Mouse (Mus musculus) frontal cortex, postnatal 14 days (tissue): ENCODE measurements at regions not wholly inside any gene's neighbourhood (a gene's known extent, or its start where the extent isn't known, plus 50 kb on each side); places are given as distances from the start of the nearest gene placed in this dataset.

ENCODE experiments used
- DNase-seq, 2 experiments: peaks; one replicate each; pipeline ENCODE4 v3.0.0; 2022; ENCODE audit warnings: low spot score in 2 of 2

DNA sequence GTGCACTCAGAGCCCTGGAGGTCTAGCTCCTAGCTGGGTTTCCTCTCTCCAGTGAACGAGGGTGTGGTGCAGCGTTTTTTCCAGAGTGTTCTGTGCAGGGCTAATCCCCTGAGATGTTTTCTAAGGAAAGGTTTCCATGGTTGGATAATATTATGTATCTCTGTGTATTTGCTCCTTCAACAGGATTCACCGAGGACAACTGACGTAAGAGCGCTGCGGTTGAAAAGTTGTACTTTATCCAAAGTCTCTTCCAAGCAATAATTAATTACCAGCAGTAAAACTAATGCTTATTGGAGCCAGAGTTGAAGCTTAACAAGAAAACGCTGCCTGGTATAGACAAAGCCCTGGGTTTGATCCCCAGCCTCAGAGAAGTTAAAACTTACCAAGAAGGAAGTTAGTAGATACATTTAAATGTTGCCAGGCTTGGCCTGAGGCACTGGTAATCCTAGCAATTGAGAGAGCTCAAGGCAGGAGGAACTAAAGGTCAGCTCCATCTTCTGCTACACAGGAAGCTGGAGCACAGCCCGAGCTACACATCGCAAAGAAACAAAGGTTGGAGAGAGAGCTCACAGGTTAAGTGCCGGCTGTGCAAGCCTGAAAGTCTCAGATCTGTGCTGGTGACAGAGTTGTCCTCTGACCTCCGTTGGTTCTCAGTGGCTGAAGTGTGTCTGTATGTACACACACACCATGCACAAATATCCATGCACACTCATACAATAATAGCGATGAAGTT, 51.2 kb upstream of the Rap1b start:
- DNase-seq = no peak

- DNase-seq = no peak
These were observed 51.9 kb upstream of the Rap1b start for GRCm38 (mm10) chr10:117897766-117898165.

GRCm38 (mm10) chr10:117898391-117898790, 52.6 kb upstream of the Rap1b start:
- no peak for DNase-seq

- peak in 1 of 2 experiments; percentile 17 for DNase-seq
These were observed 53.6 kb upstream of the Rap1b start for GRCm38 (mm10) chr10:117899410-117899935.

DNA sequence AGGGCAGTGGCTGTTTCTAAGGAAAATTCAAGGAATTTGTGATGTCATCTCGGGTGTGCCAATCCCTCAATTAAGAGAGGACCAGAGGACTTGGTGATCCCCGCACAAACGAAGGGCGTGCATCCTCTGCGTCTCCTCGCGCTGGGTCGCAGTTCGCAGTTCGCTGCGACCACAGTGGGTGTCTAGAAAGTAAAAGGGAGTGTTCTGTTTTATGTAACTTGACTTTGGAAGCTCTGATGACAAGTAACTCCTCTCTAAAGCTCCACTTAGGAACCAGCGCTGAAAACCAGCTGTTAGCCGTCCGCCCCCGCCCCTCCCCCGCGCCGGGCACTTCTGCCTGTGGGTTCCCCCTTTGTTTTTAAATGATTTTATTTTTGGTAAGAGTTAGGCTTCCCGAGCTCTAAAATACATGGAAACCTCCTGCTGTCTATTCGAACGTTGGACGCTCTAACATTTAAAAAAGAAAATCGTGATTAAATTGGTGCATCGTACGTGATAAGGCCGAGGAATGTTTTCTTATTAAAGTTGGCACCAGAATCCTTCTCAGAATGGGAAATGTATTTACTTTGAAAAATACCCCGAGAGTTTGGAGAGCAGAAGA, 59.9 kb upstream of the Rap1b start:
- DNase-seq = peak in 1 of 2 experiments; percentile 13

DNA sequence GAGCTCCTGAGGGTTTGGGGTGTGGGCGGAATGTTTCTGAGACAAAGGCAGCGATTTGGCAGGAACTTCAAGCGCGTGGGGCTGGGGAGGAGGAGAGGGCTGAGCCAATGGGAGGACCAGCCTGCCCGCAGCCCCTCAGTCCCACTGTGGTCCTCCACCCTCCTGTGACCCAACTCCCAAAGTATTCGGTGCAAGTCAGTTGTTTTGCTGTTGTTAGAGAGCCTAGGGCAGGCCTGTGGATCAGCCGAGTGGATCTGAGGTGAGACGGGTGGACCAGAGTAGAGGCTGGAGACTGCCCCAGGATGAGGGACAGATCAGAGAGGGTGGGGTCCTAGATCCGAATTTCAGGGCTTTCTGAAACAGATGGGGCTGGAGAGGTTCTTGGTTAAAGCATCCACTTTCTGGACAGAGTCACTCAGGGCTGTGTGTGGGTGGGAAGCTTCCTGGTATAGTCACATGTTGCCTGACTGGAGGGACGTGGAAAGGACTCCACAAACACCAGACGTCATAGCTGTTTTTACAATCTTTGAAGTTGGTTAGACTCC, 60.5 kb upstream of the Rap1b start:
- peak; percentile 49 to 55 for DNase-seq

GRCm38 (mm10) chr10:117908079-117908675, 62.3 kb upstream of the Rap1b start:
- DNase-seq = no peak

GRCm38 (mm10) chr10:117909155-117909554, 63.3 kb upstream of the Rap1b start:
- DNase-seq = no peak

DNA sequence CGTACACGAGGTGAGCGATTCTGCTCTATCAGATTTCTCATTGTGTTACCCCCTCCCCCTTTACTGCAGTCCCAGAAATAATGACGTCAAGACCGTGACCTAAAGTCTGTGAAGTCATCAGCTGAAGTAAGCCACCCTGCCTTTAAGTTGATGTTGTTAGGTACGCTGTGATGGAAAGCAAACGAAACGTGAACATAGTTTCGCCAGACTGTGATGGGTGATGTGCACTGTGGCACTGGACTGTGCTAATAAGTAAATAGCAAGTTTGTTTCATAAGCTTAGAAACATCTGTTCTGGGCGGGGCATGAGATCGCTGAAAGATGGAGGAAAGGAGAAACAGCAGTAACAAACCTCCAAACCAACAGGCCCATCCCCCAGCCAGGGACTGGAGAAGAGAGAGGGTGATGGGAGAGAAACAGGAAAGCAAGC, 64.0 kb upstream of the Rap1b start:
- no peak for DNase-seq

DNA sequence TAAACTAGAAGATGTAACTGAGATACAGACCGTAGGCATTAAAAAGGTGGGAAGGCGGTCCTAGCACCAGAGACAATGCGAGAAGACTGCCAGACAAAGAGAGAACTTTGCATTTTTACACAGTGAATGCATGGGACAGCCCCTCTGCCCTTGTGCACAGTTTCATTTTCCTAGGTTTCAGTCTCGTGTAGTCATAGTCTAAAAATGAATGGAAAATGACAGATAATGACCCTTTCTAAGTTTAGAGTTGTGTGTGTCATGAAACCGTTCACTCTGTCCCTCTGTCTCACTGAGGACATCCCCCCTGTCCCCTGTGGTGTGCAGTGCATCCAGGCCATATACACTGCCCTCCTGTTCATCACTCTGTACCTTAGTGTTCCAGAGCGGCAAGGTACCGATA, 64.6 kb upstream of the Rap1b start:
- DNase-seq = no peak

DNA sequence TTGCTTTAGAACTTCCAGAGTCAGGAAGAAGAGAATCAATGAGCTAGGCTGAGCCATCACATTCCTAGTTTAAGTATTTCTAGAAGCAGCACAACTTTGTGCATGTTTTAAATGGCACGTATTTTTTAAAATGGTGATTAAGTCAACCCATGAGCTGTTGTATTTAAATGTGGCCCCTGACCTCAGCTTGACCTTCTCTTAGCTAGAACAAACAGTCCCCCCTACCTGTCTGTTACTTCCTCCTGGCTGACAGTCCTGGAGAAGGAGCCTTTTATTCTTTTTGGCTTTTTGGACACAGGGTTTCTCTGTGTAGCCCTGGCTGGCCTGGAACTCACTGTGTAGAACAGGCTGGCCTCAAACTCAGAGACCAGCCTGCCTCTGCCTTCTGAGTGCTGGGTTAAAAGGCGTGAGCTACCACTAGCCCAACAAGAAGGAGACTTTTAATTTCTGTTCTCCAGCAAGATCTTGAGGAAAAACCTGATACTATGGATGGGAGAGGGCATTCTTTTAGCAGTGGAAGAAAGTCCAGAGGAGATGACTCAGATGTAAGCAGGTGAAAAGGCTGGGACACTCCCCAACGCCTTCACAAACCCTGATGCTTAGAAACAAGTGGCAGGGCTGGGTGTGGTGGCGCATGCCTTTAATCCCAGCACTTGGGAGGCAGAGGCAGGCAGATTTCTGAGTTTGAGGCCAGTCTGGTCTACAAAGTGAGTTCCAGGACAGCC, 69.3 kb upstream of the Rap1b start:
- no peak for DNase-seq

DNA sequence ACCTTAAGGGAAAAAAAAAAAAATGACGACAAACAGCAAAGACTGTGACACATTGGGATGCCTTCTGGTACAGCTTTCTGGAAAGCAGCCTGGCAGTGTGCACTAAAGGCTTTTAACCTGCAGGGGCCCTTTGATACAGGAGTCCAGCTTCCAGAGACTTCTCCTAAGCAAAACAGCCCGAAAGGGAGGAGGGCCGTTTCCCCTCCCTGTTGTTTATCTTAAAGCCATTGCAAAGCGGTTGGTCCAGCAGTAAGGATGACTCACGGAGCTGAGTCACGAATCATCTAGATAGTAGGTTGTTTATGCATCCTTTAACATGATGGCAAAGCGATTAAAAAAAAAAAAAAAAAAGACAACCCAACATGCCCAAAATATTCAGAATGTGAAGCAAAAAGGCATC, 70.4 kb upstream of the Rap1b start:
- no peak for DNase-seq

- DNase-seq = no peak
These were observed 72.0 kb upstream of the Rap1b start for GRCm38 (mm10) chr10:117917870-117918269.

GRCm38 (mm10) chr10:117918616-117919015, 72.8 kb upstream of the Rap1b start:
- DNase-seq = no peak

- DNase-seq = no peak
These were observed 73.5 kb upstream of the Rap1b start for GRCm38 (mm10) chr10:117919186-117919941.

- no peak for DNase-seq
These were observed 79.4 kb upstream of the Rap1b start for GRCm38 (mm10) chr10:117925186-117925585.

DNA sequence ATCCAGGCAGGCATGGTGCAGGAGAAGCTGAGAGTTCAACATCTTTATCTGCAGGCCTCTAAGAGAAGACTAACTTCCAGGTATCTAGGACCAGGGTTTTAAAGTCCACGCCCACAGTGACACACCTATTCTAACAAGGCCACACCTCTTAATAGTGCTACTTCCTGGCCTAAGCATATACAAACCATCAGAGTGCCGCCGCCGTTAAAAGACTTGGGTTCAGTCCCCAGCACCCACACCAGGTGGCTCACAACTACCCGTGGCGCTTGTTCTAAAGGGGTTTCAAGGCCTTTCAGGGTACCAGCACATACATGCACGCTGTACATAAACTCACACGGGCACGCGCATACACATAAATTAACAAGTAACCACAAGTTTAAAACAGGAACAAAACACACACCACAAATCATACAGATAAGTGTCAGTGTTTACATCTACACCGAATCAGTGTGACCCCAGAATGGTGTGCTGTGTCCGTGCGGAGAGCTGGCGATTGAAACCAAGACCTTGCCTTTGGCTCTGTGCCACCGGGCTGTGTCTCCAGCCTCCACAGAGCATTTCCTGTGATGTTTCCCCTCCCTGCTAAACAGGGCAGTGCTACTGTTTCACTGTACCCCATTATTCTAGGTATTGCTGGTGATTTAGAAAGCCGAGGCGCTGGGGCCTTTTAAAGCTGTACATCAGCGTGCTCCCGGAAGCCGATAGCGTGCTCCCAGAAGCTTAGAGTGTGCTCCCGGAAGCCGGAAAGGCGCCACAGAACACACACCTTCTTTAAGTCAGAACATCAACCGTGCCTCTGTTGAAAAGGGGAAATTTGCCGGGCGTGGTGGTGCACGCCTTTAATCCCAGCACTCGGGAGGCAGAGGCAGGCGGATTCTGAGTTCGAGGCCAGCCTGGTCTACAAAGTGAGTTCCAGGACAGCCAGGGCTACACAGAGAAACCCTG, 80.0 kb upstream of the Rap1b start:
- no peak for DNase-seq

GRCm38 (mm10) chr10:117928998-117929397, 83.2 kb upstream of the Rap1b start:
- no peak for DNase-seq

DNA sequence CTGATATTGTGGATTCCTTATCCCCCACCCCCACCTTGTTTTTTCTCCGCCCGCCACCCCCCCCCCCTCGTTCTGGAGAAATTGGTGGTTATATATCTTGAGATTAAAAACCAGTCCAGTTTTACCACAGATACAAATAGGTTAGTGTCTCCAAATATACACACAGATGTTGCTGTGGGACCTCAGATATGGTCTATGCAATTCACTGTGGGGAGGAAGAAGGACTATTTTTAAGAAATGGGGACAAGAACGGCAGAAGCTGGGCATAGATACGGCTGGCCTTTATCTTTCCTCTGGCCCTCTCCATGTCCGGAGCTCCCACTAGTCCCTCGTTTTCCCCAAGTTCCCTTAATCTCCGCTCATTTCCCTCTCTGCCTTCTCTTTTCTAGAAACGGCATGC, 89.0 kb upstream of the Rap1b start:
- DNase-seq = no peak

DNA sequence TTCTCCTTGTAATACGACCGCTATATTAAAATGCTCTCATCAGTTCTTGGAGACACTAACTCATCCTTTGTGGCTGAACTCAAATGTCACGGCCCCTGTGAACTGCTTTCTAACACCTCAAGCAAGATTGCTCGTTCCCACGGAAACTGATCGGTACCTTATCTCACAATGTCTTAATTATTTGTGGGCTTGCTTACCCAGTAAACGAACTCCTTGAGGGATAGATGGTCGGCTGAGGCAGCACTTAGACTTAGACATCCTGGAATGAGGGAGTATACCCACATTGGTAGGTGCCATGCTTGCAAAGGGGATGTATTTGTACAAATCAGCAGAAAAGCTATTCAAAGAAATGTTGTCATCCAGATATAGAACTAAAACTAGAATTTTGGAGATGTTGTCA, 92.9 kb upstream of the Rap1b start:
- no peak for DNase-seq
